Comparison of ENCODE assay signal across 9 mouse cellular contexts in genomic region chr4:55397911-55398762, GRCm38 (mm10). TPM values are rescaled to one million over a fixed set of nuclear protein-coding genes. Genes with fewer than 3 reads are reported as not detected.
A peak's percentile ranks its signal among the peaks of the same experiment; 100 is the strongest.
DNase-seq lines count a peak whose midpoint lies in the region; ATAC-seq and TF ChIP-seq lines count a peak whose summit lies in the region.
"Had no signal": no experiment of that assay in that cellular context is flagged by ENCODE, and none has a peak within 500 bp of the region (broad histone marks: within the 10 kb centered on the region; RNA-seq: fewer than 3 reads in every experiment).

No protein-coding gene starts in this region.

- peak; percentile 46 for TF ChIP-seq CTCF in left cerebral cortex, adult 2 months (IDR thresholded peaks at IDR 0.05)
- TF ChIP-seq CTCF in intestine, postnatal 0 days (IDR thresholded peaks at IDR 0.05; ENCODE audit: low read depth), result peak; percentile 80

- no peaks in the 10 kb centered on the region for H3K27me3 ChIP-seq in embryonic facial prominence, embryonic 10.5 days (replicated peaks; ENCODE audit: low read depth, poor library complexity, severe bottlenecking)
- H3K27me3 ChIP-seq in intestine, postnatal 0 days (replicated peaks; ENCODE audit: control insufficient read depth, insufficient read depth, low read length), result no peaks in the 10 kb centered on the region
- no peaks in the 10 kb centered on the region for H3K27me3 ChIP-seq in splenic B cell, adult 2 months (ENCODE audit: control insufficient read depth, insufficient read depth, low read length, poor library complexity, severe bottlenecking)
- H3K27me3 ChIP-seq: neural tube, embryonic 12.5 days had no signal

- H3K4me1 ChIP-seq in embryonic facial prominence, embryonic 10.5 days, result peaks cover 7% of the 10 kb centered on the region
- H3K4me1 ChIP-seq in intestine, postnatal 0 days (replicated peaks; ENCODE audit: control insufficient read depth, insufficient read depth, low read length), result no peaks in the 10 kb centered on the region
- H3K4me1 ChIP-seq: neural tube, embryonic 12.5 days had no signal

- peak; percentile 41 for ATAC-seq in intestine, postnatal 0 days

- intact Hi-C loops in left cerebral cortex, adult 2 months (cut with DNase I), result loop anchor here (1.0 kb wide), 1 partner anchor 47 kb away; no protein-coding TSS in a partner anchor

- no peak for DNase-seq in left cerebral cortex, adult 2 months (ENCODE audit: extremely low spot score in 1 of 2, low spot score in 2 of 2)
- DNase-seq in left cerebral cortex, adult 8-10 months (ENCODE audit: low spot score in 2 of 2), result no peak
- DNase-seq in R1 (ENCODE audit: low read depth, low spot score), result peak; percentile 80
- peak; percentile 63 for DNase-seq in embryonic facial prominence, embryonic 10.5 days (ENCODE audit: low spot score)
- peak; percentile 52 for DNase-seq in lung, postnatal 10 days
- DNase-seq in splenic B cell, adult 2 months (ENCODE audit: low read depth, low spot score), result peak; percentile 68
- no peak for DNase-seq in frontal cortex, postnatal 25 days (ENCODE audit: low spot score in 2 of 2)

- H3K9me3 ChIP-seq in embryonic facial prominence, embryonic 10.5 days, result peaks cover 5% of the 10 kb centered on the region; the same call in 1 of the 2 replicates
- no peaks in the 10 kb centered on the region for H3K9me3 ChIP-seq in intestine, postnatal 0 days (ENCODE audit: control insufficient read depth)

- WGBS in embryonic facial prominence, embryonic 10.5 days, result 41% methylated on average over 17 of the region's 17 CpGs
- 34% methylated on average over 17 of the region's 17 CpGs for WGBS in intestine, postnatal 0 days

- H3K36me3 ChIP-seq in embryonic facial prominence, embryonic 10.5 days (replicated peaks), result no peaks in the 10 kb centered on the region
- no peaks in the 10 kb centered on the region for H3K36me3 ChIP-seq in intestine, postnatal 0 days (ENCODE audit: control insufficient read depth, insufficient read depth)
- H3K36me3 ChIP-seq in splenic B cell, adult 2 months (ENCODE audit: control insufficient read depth, insufficient read depth, low read length, poor library complexity, severe bottlenecking), result no peaks in the 10 kb centered on the region
- H3K36me3 ChIP-seq: neural tube, embryonic 12.5 days had no signal

- H3K9ac ChIP-seq in intestine, postnatal 0 days (ENCODE audit: low read depth, low read length), result no peak overlapping the region
- H3K9ac ChIP-seq: neural tube, embryonic 12.5 days had no signal

- no peak overlapping the region for H3K27ac ChIP-seq in left cerebral cortex, adult 2 months
- H3K27ac ChIP-seq in embryonic facial prominence, embryonic 10.5 days (replicated peaks), result no peak overlapping the region
- H3K27ac ChIP-seq in intestine, postnatal 0 days (ENCODE audit: low read depth, low read length), result no peak overlapping the region
- H3K27ac ChIP-seq: neural tube, embryonic 12.5 days had no signal

- H3K4me2 ChIP-seq in intestine, postnatal 0 days (replicated peaks; ENCODE audit: low read depth), result peak overlapping the region; percentile 55
- H3K4me2 ChIP-seq: neural tube, embryonic 12.5 days had no signal

- H3K4me3 ChIP-seq in left cerebral cortex, adult 2 months, result no peak overlapping the region
- 0 out of 2 replicates have a peak overlapping the region, but pooled peaks have one; percentile 25 for H3K4me3 ChIP-seq in embryonic facial prominence, embryonic 10.5 days
- H3K4me3 ChIP-seq in intestine, postnatal 0 days (ENCODE audit: low read depth, low read length), result peak overlapping the region; percentile 16; the same call in 1 of the 2 replicates
- H3K4me3 ChIP-seq: neural tube, embryonic 12.5 days had no signal

RNA-seq across cellular contexts. Expression of gene Rad23b, which starts 48.3 kb away (rescaled TPM):
- 100 to 1,000 TPM; 180 to 193 TPM for total RNA-seq in left cerebral cortex, adult 2 months (2021)
- total RNA-seq in left cerebral cortex, adult 8-10 months (2022), result 100 to 1,000 TPM; 182 to 203 (median 189) TPM
- 83.7 and 91.2 TPM in 2 replicates for polyA plus RNA-seq in embryonic facial prominence, embryonic 10.5 days (2016; fragmentation: Nextera tagmentation; extraction: Ambion mirVana)
- polyA plus RNA-seq in intestine, postnatal 0 days (2015; fragmentation: Nextera tagmentation; extraction: Ambion mirVana), result 52.1 and 53.4 TPM in 2 replicates

Comparison
In these comparisons a context has a peak if more than half of its experiments do, and no peak if none do; other contexts are left out.
1. DNase-seq: peak in R1 (single experiment), embryonic facial prominence, embryonic 10.5 days (single experiment), lung, postnatal 10 days (single experiment) and splenic B cell, adult 2 months (single experiment); none in left cerebral cortex, adult 2 months (0 of 2), left cerebral cortex, adult 8-10 months (0 of 2) and frontal cortex, postnatal 25 days (0 of 2).